Mouse (Mus musculus) right cerebral cortex, adult 2 months (tissue): ENCODE results near the gene Vps37b.

Source experiments
- DNase-seq, 2 experiments: peaks; one replicate each; pipeline ENCODE4 v3.0.0; 2021 to 2022; ENCODE audit warnings: low spot score in 2 of 2

Gene Vps37b

DNA sequence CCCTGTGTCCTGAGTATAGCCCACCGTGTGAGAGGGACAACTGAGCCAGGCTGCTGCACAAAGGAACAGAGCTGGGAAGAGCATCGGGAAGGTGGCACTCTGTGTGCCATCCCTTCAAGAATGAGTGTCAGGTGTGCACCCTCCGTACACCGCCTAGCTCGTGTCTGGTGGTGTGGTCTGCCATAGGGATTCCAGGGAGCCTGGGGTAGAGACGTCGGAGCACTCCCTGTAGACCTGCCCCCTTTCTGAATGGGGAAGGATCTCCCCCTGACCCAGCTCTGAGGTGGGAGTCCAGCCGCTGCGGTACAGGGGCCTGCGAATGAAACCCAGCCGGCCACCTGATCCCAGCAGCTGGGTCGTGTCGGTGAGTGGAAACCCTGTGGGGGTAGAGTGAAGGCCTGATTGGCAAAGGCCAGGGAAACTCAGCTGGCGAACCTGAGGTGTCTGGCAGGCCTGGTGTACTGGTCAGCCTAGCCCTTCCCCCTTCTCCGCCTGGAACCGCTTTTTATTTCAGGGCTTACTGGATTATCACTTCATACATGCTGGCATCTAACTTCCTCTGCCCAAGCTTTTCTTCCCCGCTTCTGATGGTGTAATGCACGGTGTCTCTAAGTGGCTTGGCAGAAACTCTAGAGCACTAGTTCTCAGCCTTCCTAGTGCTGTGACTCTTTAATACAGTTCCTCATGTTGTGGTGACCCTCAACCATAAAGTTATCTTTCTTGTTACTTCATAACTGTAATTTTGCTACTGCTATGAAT, 52.7 kb downstream of the Vps37b start:
- DNase-seq, result no peak

DNA sequence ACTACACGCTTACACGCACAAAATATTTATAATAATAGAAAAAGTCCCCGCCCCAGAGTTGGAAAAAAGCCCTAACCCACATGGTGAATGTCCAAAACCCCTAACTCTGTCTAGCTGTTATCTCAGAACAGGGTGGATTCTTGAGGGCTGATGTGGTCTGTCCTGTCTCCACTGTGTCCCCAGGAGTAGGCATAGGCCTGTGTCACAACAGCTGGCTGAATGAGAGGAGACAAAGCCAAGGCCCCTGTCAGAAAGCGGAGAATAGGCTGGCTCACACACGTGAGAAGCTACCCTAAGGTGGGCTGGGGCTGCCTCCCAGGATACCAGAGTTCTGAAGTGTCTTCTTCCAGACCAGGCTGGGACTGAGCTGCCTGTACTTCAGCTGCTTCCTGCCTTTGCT, 53.9 kb downstream of the Vps37b start:
- DNase-seq, result no peak

DNA sequence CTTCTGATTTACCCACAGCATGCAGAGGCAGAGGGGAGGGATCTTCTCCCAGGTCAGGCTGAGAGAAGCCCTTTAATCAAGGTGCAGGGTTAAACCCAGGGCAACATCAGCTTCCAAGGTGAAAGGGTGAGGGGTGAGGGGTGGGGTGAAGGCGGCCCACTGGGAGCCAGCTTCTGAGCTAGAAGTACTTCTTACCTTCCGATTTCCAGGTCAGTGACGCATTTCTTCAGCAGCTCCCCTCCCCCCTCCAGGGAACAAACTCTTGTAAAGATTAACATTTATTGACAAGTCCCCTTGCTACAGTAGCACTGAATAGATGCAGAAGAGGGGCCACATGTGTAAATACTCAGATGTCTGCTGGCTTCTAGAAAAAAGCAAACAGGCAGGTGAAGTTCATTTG, 54.8 kb downstream of the Vps37b start:
- no peak for DNase-seq

DNA sequence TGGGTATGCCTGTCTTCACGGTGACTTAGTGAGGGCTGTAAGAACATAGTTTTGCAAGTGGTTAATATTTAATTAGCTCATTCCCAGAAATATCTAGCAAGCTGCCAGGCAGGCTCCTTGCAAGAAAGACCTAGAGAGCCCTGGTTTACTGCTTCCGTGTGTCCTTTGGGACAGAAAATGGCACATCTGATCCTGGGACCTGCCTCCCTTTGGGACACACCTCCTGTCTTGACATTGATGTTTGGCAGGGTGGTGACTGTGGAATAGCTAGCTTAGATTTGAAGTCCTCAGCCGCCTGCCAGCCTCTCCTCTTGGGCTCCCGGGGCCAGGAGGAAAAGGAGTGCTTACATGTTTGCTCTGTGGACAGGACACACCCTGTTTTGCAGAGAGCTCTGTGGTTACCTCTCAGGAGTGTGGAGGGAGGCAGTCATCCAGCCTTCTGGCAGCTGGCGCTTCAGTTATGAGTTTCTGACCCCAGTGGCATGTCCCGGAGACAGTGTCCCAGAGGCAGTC, 56.3 kb downstream of the Vps37b start:
- no peak for DNase-seq

DNA sequence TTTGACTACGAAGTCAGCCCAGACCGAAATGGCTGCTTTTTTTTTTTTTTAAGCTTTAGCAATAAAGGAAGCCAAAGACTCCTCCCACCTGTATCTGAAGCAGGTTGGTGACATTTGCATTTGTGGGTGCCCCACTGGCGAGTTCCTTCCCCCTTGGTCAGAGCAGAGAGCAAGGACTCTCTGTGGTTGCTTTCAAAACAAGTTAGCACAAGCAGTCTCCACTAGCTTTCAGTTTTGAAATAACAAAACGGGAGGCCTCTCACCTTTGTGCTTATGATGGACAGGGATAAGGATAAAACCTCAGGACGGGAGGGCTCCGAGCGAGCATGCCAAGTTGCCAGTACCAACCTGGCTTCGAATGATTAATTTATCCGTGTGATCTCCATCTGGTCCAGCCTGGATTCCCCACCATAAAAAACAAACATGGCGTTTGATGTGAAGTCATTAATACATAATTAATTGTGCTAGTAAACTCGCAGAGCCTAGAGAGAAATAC, 57.4 kb downstream of the Vps37b start:
- no peak for DNase-seq

DNA sequence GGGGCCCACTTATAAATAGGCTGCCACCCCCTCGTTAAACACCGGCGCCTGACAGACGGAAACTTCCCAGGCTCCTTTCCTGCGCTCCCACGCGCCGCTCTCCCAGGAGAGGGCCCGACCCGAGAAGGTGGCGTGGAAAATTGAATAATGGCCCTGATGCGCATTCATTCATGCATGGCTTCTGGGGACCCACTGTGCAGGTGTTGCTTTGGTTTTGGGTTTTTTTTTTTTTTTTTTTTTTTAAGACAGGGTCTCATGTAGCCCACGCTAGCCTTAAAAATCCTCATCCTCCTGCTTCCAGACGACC, 57.9 kb downstream of the Vps37b start:
- peak in 1 of 2 experiments; percentile 56 for DNase-seq

DNA sequence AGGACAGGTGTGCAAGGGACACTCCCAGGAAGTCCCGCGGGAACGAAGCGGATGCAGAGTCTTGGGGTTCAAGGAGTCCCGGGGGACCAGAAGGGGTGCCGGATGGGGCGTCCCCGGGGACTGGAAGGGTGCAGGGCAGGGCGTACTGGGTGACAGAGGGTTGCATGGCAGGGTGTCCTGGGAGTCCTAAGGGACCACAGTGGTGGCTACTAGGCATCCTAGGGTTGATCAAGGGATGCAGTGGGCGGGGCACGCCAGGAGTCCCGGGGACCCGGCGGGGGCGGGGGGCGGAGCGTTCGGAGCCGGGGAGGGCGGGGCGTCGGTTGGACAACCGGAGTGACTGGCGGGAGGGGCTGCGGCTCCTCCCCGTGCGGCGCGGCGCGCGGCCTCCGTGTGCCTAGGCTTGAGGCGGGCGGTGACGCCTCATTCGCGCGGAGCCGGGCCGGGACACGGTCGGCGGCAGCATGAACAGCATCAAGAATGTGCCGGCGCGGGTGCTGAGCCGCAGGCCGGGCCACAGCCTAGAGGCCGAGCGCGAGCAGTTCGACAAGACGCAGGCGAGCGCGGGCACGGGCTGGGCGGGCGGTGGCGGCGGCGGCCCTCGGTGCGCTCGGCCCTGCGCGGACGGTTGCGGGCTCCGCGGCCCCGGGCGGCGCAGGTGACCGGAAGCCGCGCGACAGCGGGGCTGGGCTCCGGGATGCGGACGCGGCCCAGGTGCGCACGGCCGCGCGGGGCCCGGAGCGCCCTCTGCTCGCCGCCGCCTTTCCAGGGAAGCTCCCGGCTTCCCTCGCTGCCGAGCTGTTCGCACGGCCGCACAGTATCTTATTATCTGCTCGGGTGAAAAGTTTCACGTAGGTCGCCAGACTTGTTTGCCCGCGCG, 58.5 kb downstream of the Vps37b start, which contains the start of gene Hip1r:
TSS of gene Hip1r (plus strand) at position 330 of the 880 bp plus-strand sequence.
- DNase-seq, result peak; percentile 57 to 68

DNA sequence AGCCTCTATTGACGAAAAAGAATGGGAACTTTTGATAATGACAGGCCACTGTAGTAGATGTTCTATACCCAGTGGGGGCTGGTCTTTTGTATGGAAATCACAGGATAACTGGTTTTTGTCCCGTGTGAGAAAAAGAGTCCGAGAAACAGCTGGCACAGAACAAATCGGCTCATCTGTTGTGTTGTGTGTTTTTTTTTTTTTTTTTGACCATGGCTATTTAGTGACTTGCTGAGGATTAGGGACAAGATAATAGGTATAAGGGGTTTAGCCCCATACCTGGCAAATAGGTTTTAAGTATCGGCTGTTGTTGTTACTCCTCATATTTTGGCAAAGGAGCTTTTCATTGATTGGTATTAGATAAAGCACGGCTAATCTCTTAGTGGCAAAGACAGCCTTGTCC, 59.6 kb downstream of the Vps37b start:
- no peak for DNase-seq

DNA sequence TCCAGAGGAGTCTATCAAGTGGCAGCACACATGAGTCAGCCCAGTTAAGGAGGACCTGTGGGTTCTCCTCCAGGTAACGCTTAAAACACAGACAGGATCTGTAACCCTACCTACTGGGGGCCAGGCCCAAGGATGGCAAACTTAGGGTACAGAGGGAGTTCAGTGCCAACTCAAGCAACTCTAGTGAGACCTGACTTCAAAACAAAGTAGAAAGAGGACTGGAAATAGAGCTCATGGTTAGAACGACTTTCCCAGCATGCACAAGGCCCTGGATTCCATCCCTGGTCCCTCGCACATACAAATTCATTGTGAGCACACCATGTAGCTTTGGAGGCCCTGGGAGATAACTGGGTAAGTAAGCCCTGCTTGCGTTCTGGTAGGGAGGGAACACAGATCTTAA, 61.5 kb downstream of the Vps37b start:
- no peak for DNase-seq

DNA sequence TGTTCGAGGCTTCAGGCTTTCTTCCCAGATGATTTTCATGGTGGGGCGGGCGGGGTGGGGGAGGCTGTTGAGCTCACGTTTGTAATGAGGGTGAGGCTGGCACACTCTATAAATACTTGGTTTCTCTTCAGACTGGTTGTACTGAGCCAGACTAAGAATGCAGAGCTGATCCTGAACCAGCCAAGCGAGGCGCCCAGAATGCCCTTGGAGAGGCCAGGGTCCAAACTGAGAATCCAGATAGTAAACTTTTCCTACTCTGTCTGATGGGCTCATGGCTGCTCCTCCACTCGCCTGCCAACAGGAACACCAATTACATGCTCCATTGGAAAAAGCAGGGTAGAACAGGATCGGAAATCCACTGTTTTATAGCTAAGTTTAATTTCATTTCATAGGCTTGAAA, 62.9 kb downstream of the Vps37b start:
- DNase-seq, result no peak

DNA sequence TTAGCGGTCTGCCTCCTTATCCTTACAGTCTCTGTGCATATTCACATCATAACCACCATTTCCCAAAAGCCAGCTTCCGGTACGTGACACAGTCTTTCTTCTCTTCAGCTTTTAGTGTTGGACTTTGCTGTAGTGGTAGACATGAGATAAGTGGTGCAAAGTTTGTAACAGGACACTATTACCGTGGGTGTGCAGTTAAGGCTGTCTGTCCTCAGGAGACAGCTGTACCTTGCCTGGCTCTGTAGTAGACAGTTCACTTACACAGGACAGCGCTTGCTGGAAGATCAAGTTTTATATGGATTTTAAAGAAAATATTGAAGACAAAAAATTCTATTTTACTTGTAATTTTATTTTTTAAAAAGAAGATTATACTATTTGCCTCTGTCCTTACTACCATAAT, 63.6 kb downstream of the Vps37b start:
- no peak for DNase-seq

DNA sequence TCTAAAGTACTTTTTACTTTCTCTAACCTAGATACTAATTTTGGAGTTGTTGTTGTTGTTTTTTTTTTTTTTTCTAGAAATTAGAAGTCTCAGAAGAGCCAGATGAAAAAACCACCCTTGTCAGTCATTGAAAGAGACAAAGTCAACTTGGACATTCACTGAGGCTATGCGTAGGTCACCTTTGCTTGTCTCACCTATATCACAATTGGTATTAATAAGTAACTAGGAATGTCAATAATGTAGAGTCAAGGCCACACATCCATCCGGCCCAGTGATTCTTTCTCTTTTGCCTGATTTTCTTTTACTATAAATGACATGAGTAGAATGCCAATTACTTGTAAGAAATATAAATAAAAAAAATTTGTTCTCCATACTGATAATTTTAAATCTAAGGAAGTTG, 65.3 kb downstream of the Vps37b start:
- no peak for DNase-seq

DNA sequence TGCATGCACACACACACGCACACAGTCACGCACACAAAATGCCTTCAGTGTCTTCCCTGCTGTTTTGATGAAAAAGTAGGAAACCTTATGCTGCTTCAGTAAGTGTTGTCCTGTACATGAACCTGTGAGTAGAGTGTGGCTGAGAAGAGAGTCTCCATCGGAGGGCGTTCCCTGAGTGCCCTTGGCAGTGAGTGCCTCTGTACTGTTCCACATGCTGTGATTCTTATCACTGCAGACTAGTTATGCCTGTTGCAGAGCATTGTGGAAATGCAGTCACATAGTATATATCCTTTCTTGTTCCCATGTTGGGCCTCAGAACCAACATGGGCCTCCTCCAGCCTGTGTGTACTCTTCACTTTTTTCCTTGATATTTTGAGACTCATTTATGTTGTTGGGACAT, 67.9 kb downstream of the Vps37b start:
- no peak for DNase-seq

DNA sequence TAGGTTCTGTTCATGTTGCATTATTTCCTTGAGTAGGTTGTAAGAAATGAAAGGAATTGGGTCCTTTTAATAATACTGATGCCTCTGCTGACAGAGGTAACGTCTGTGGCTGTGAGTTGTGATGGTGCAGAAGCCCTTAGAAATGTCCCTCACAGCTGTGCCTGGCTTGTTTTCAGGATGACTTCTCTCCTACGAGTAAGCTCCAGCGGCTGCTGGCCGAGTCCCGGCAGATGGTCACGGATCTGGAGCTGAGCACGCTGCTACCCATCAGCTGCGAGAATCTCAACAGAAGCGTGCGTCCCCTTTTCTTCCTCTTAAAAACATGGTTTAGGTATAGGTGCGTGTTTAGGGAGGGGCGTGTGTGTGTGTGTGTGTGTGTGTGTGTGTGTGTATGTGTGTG, 71.0 kb downstream of the Vps37b start:
- no peak for DNase-seq

DNA sequence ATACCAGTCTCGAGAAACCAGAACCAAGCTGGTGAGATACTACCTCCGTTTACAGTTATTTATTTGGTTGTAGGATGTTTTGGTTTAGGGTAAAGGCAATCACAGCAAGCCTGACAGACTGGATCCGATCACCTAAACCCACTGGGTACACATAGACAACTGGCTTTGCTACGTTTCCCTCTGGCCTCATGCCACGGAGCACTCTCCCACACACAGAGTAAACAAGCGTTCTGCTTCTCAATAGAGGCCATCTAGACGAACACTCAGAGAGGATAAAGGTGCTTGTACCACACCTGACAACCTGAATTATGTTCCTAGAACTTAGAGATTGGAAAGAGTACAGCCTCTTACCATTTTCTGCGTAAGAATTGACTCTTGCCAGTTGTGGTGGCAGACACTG, 71.9 kb downstream of the Vps37b start:
- no peak for DNase-seq

DNA sequence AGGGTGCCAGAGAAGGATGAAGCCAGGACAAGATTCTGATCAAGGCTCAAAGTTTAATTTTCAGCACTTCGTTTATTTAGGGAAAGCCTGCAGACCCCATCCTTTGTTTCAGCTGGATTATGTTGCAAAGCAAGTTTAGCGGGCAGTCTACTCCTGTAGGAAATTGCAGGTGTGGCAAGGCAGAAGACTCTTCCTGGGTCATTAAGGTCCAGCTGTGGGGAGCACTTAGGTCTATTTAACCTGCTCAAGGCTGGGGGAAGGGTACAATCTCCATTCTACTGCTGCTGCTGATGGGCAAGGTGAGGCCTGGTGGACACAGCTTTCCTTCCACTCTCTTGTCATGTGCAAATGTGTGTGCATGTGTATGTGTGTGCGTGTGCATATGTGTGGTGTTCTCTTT, 73.1 kb downstream of the Vps37b start:
- no peak for DNase-seq

DNA sequence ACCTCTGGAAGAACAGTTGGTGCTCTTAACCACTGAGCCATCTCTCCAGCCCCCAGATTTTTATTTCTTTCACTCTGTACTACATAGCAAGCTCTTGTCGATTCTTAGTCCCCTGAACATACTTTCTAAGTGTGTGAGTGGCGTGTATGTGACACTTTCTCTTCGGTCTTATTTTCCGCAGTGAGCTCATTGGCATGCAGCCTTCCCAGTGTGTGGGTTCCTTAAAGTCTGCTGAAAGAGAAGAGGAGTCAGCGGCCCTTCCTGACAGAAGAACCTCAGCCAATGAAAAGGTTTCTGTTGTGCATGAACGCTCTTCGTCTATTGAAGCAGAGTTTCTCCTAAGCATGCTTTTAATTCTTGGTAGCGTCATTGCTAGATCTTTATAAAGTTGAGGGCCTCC, 74.9 kb downstream of the Vps37b start:
- no peak for DNase-seq
